Comparison of ENCODE assay signal across 15 mouse cellular contexts in the genomic region with DNA sequence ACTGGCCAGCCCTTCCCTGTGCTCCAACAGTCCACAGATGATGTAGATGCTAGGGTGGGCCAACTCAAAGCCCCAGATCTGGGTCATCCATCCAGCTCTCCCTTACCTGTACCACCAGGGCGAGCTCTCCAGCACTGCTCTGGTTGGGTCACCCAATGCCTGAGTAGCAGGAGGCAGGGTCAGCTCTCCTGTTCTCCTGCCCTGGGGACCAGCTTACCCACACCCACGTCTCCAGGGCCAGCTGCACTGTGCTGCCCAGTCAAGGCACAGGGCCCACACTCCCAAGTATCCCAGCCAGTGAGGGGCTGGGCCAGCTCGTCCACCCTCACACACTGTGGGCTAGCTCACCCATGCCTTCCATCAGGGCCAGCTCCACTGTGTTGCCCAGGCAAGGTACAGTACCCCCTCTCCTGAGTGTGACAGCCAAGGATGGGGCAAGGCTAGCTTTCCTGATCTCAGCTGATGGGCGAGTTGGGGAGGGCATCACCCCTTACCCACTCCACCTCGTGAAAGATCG. TPM values are rescaled to one million over a fixed set of nuclear protein-coding genes. Genes with fewer than 3 reads are reported as not detected.
DNase-seq lines count a peak whose midpoint lies in the region; ATAC-seq lines count a peak whose summit lies in the region.
"Had no signal": no experiment of that assay in that cellular context is flagged by ENCODE, and none has a peak within 500 bp of the region (broad histone marks: within the 10 kb centered on the region; RNA-seq: fewer than 3 reads in every experiment).

No protein-coding gene starts in this region.

- H3K4me3 ChIP-seq in embryonic facial prominence, embryonic 11.5 days (ENCODE audit: low read depth, low read length) = no peak overlapping the region
- H3K4me3 ChIP-seq in embryonic facial prominence, embryonic 10.5 days = no peak overlapping the region
- no peak overlapping the region for H3K4me3 ChIP-seq in hindbrain, embryonic 16.5 days (ENCODE audit: low read length)
- H3K4me3 ChIP-seq in hindbrain, embryonic 14.5 days (replicated peaks; ENCODE audit: low read length) = no peak overlapping the region
- no peak overlapping the region for H3K4me3 ChIP-seq in midbrain, embryonic 10.5 days
- no peak overlapping the region for H3K4me3 ChIP-seq in midbrain, embryonic 11.5 days (ENCODE audit: low read depth, low read length)
- H3K4me3 ChIP-seq in neural tube, embryonic 15.5 days (replicated peaks) = no peak overlapping the region
- H3K4me3 ChIP-seq: midbrain, embryonic 12.5 days had no signal

- no peaks in the 10 kb centered on the region; the same call in 1 of the 2 replicates for H3K4me1 ChIP-seq in embryonic facial prominence, embryonic 11.5 days (ENCODE audit: control insufficient read depth, insufficient read depth, low read length)
- H3K4me1 ChIP-seq in embryonic facial prominence, embryonic 10.5 days = no peaks in the 10 kb centered on the region
- no peaks in the 10 kb centered on the region; the same call in 1 of the 2 replicates for H3K4me1 ChIP-seq in hindbrain, embryonic 16.5 days (ENCODE audit: control insufficient read depth, insufficient read depth, low read depth, low read length)
- H3K4me1 ChIP-seq in hindbrain, embryonic 14.5 days (replicated peaks; ENCODE audit: control insufficient read depth, insufficient read depth, low read length) = peaks cover 13% of the 10 kb centered on the region
- H3K4me1 ChIP-seq in midbrain, embryonic 10.5 days = peaks cover 14% of the 10 kb centered on the region; the same call in 1 of the 2 replicates
- no peaks in the 10 kb centered on the region for H3K4me1 ChIP-seq in midbrain, embryonic 11.5 days (ENCODE audit: control insufficient read depth, insufficient read depth, low read length)
- peaks cover 7% of the 10 kb centered on the region; the same call in 1 of the 2 replicates for H3K4me1 ChIP-seq in neural tube, embryonic 15.5 days

- H3K27ac ChIP-seq in embryonic facial prominence, embryonic 11.5 days (replicated peaks; ENCODE audit: low read depth, low read length) = no peak overlapping the region
- no peak overlapping the region; the same call in 1 of the 2 replicates for H3K27ac ChIP-seq in embryonic facial prominence, embryonic 10.5 days (replicated peaks)
- no peak overlapping the region for H3K27ac ChIP-seq in hindbrain, embryonic 16.5 days (ENCODE audit: low read depth, low read length)
- no peak overlapping the region for H3K27ac ChIP-seq in hindbrain, embryonic 14.5 days
- H3K27ac ChIP-seq in midbrain, embryonic 10.5 days (replicated peaks) = peak overlapping the region; percentile 7; the same call in 1 of the 2 replicates
- H3K27ac ChIP-seq in midbrain, embryonic 11.5 days (ENCODE audit: low read depth, low read length) = no peak overlapping the region
- H3K27ac ChIP-seq in neural tube, embryonic 15.5 days (replicated peaks) = no peak overlapping the region
- H3K27ac ChIP-seq: midbrain, embryonic 12.5 days had no signal

- WGBS in embryonic facial prominence, embryonic 11.5 days = 91% methylated on average over 6 of the region's 6 CpGs
- WGBS in embryonic facial prominence, embryonic 10.5 days = 91% methylated on average over 6 of the region's 6 CpGs
- WGBS in hindbrain, embryonic 16.5 days = 90% methylated on average over 6 of the region's 6 CpGs
- WGBS in hindbrain, embryonic 14.5 days = 91% methylated on average over 6 of the region's 6 CpGs
- WGBS in midbrain, embryonic 10.5 days = 88% methylated on average over 6 of the region's 6 CpGs
- WGBS in midbrain, embryonic 11.5 days = 92% methylated on average over 6 of the region's 6 CpGs
- WGBS in neural tube, embryonic 15.5 days = 93% methylated on average over 6 of the region's 6 CpGs

- no peak overlapping the region for H3K9ac ChIP-seq in embryonic facial prominence, embryonic 11.5 days (replicated peaks; ENCODE audit: low read length)
- no peak overlapping the region for H3K9ac ChIP-seq in hindbrain, embryonic 16.5 days (ENCODE audit: low read depth, low read length)
- no peak overlapping the region for H3K9ac ChIP-seq in hindbrain, embryonic 14.5 days
- H3K9ac ChIP-seq in midbrain, embryonic 11.5 days (ENCODE audit: low read length) = no peak overlapping the region
- H3K9ac ChIP-seq in neural tube, embryonic 15.5 days (replicated peaks) = no peak overlapping the region
- H3K9ac ChIP-seq: lung, embryonic 14.5 days; midbrain, embryonic 12.5 days had no signal

- H3K27me3 ChIP-seq in embryonic facial prominence, embryonic 11.5 days (ENCODE audit: control insufficient read depth, insufficient read depth, low read length) = no peaks in the 10 kb centered on the region
- H3K27me3 ChIP-seq in embryonic facial prominence, embryonic 10.5 days (replicated peaks; ENCODE audit: low read depth, poor library complexity, severe bottlenecking) = no peaks in the 10 kb centered on the region
- H3K27me3 ChIP-seq in hindbrain, embryonic 16.5 days (replicated peaks; ENCODE audit: control insufficient read depth, insufficient read depth, low read length) = no peaks in the 10 kb centered on the region
- H3K27me3 ChIP-seq in hindbrain, embryonic 14.5 days (ENCODE audit: control insufficient read depth, insufficient read depth, low read length) = no peaks in the 10 kb centered on the region
- H3K27me3 ChIP-seq in midbrain, embryonic 10.5 days (ENCODE audit: low read depth, poor library complexity, severe bottlenecking) = no peaks in the 10 kb centered on the region
- no peaks in the 10 kb centered on the region for H3K27me3 ChIP-seq in midbrain, embryonic 11.5 days (ENCODE audit: control insufficient read depth, insufficient read depth, low read length)
- no peaks in the 10 kb centered on the region for H3K27me3 ChIP-seq in neural tube, embryonic 15.5 days (replicated peaks)
- H3K27me3 ChIP-seq: midbrain, embryonic 12.5 days had no signal

- no peaks in the 10 kb centered on the region for H3K36me3 ChIP-seq in embryonic facial prominence, embryonic 11.5 days (replicated peaks; ENCODE audit: control insufficient read depth, insufficient read depth, low read depth, low read length)
- peaks cover 36% of the 10 kb centered on the region for H3K36me3 ChIP-seq in embryonic facial prominence, embryonic 10.5 days (replicated peaks)
- no peaks in the 10 kb centered on the region for H3K36me3 ChIP-seq in hindbrain, embryonic 16.5 days (ENCODE audit: control insufficient read depth, insufficient read depth, low read length)
- 0 out of 2 replicates have a peak, but pooled peaks cover 3% of the 10 kb centered on the region for H3K36me3 ChIP-seq in hindbrain, embryonic 14.5 days (replicated peaks; ENCODE audit: control insufficient read depth, insufficient read depth)
- peaks cover 16% of the 10 kb centered on the region for H3K36me3 ChIP-seq in midbrain, embryonic 10.5 days
- no peaks in the 10 kb centered on the region for H3K36me3 ChIP-seq in midbrain, embryonic 11.5 days (ENCODE audit: control insufficient read depth, insufficient read depth, low read length)
- no peaks in the 10 kb centered on the region for H3K36me3 ChIP-seq in neural tube, embryonic 15.5 days
- H3K36me3 ChIP-seq: midbrain, embryonic 12.5 days had no signal

- H3K9me3 ChIP-seq in embryonic facial prominence, embryonic 11.5 days (replicated peaks; ENCODE audit: control insufficient read depth, low read length) = no peaks in the 10 kb centered on the region
- H3K9me3 ChIP-seq in embryonic facial prominence, embryonic 10.5 days = peaks cover 7% of the 10 kb centered on the region; the same call in 1 of the 2 replicates
- no peaks in the 10 kb centered on the region for H3K9me3 ChIP-seq in hindbrain, embryonic 16.5 days (ENCODE audit: control insufficient read depth, low read length)
- no peaks in the 10 kb centered on the region for H3K9me3 ChIP-seq in hindbrain, embryonic 14.5 days (ENCODE audit: control insufficient read depth, low read length)
- H3K9me3 ChIP-seq in midbrain, embryonic 10.5 days (replicated peaks) = 0 out of 2 replicates have a peak, but pooled peaks cover 4% of the 10 kb centered on the region
- H3K9me3 ChIP-seq in midbrain, embryonic 11.5 days (ENCODE audit: control insufficient read depth, low read length) = no peaks in the 10 kb centered on the region
- H3K9me3 ChIP-seq in neural tube, embryonic 15.5 days (replicated peaks) = no peaks in the 10 kb centered on the region
- H3K9me3 ChIP-seq: midbrain, embryonic 12.5 days had no signal

- no peak overlapping the region for H3K4me2 ChIP-seq in embryonic facial prominence, embryonic 11.5 days (ENCODE audit: low read depth, low read length)
- H3K4me2 ChIP-seq in hindbrain, embryonic 16.5 days (ENCODE audit: low read length) = no peak overlapping the region
- H3K4me2 ChIP-seq in hindbrain, embryonic 14.5 days (replicated peaks) = no peak overlapping the region
- no peak overlapping the region for H3K4me2 ChIP-seq in midbrain, embryonic 11.5 days
- H3K4me2 ChIP-seq in neural tube, embryonic 15.5 days = no peak overlapping the region
- H3K4me2 ChIP-seq: lung, embryonic 14.5 days; midbrain, embryonic 12.5 days had no signal

- DNase-seq in embryonic facial prominence, embryonic 11.5 days (ENCODE audit: low spot score) = no peak
- DNase-seq in embryonic facial prominence, embryonic 10.5 days (ENCODE audit: low spot score) = no peak
- no peak for DNase-seq in hindbrain, embryonic 14.5 days (ENCODE audit: low spot score)
- DNase-seq in midbrain, embryonic 10.5 days (ENCODE audit: low spot score) = no peak
- no peak for DNase-seq in midbrain, embryonic 11.5 days (ENCODE audit: low spot score, missing footprints)
- no peak for DNase-seq in T-cell, adult 2 months (ENCODE audit: low spot score)
- DNase-seq: cerebellum, adult 11-12 months; heart, adult 11 months; kidney, adult 8-10 months; layer of hippocampus, adult 9-11 months; spleen, adult 18-20 months had no signal

- peak; percentile 70 for ATAC-seq in embryonic facial prominence, embryonic 11.5 days (replicated peaks; ENCODE audit: insufficient number of reproducible peaks, low FRiP score, low TSS enrichment, low read depth)
- peak; percentile 49; the same call in 1 of the 2 replicates for ATAC-seq in hindbrain, embryonic 16.5 days
- no peak for ATAC-seq in hindbrain, embryonic 14.5 days (ENCODE audit: low FRiP score)
- ATAC-seq in midbrain, embryonic 11.5 days (ENCODE audit: low FRiP score) = no peak
- ATAC-seq in neural tube, embryonic 15.5 days (ENCODE audit: low FRiP score) = 0 out of 2 replicates have a peak, but pooled peaks have one; percentile 14

RNA-seq across cellular contexts. Expression of a gene that starts 29.1 kb away (rescaled TPM):
- polyA plus RNA-seq in embryonic facial prominence, embryonic 11.5 days (2014; fragmentation: Nextera tagmentation; extraction: Ambion mirVana) = 21.0 and 24.2 TPM in 2 replicates
- polyA plus RNA-seq in embryonic facial prominence, embryonic 10.5 days (2016; fragmentation: Nextera tagmentation; extraction: Ambion mirVana) = 21.7 and 25.6 TPM in 2 replicates
- 13.7 and 14.5 TPM in 2 replicates for polyA plus RNA-seq in hindbrain, embryonic 16.5 days (2015; fragmentation: Nextera tagmentation; extraction: Ambion mirVana)
- 13.6 and 14.1 TPM in 2 replicates for polyA plus RNA-seq in hindbrain, embryonic 14.5 days (2014; fragmentation: Nextera tagmentation; extraction: Ambion mirVana)
- polyA plus RNA-seq in midbrain, embryonic 10.5 days (2016; fragmentation: Nextera tagmentation; extraction: Ambion mirVana) = 22.5 and 22.7 TPM in 2 replicates
- 16.0 and 16.4 TPM in 2 replicates for polyA plus RNA-seq in midbrain, embryonic 11.5 days (2014; fragmentation: Nextera tagmentation; extraction: Ambion mirVana)
- polyA plus RNA-seq in neural tube, embryonic 15.5 days (2015; fragmentation: Nextera tagmentation; extraction: Ambion mirVana) = 14.9 and 17.8 TPM in 2 replicates

Comparison
In these comparisons a context has a peak if more than half of its experiments do, and no peak if none do; other contexts are left out.
1. ATAC-seq: peak in embryonic facial prominence, embryonic 11.5 days (single experiment), hindbrain, embryonic 16.5 days (single experiment) and neural tube, embryonic 15.5 days (single experiment); none in hindbrain, embryonic 14.5 days (single experiment) and midbrain, embryonic 11.5 days (single experiment).